Mouse (Mus musculus) ES-E14 (cell line): ENCODE measurements around the gene Zbtb45.

Source experiments
- CHD2 ChIP-seq: IDR thresholded peaks from 2 replicates; pipeline ENCODE4 v1.6.1; 2014; ENCODE audit warnings: mild to moderate bottlenecking, low read depth, low read length, inconsistent platforms
- HCFC1 ChIP-seq: IDR thresholded peaks from 2 replicates; pipeline ENCODE4 v1.6.1; 2012; ENCODE audit warnings: low read length, inconsistent platforms, borderline replicate concordance; ENCODE audit not compliant: insufficient read depth
- MAFK ChIP-seq: IDR thresholded peaks from 2 replicates; pipeline ENCODE4 v1.6.1; 2014; ENCODE audit warnings: mild to moderate bottlenecking, low read depth, low read length, inconsistent platforms; ENCODE audit not compliant: insufficient read depth
- ZC3H11A ChIP-seq: IDR thresholded peaks from 2 replicates; pipeline ENCODE4 v1.6.1; 2012; ENCODE audit warnings: low read depth, mild to moderate bottlenecking, inconsistent platforms, low read length, borderline replicate concordance
- ZNF384 ChIP-seq: IDR thresholded peaks from 2 replicates; pipeline ENCODE4 v1.6.1; 2012; ENCODE audit warnings: low read depth, low read length, inconsistent platforms

DNA sequence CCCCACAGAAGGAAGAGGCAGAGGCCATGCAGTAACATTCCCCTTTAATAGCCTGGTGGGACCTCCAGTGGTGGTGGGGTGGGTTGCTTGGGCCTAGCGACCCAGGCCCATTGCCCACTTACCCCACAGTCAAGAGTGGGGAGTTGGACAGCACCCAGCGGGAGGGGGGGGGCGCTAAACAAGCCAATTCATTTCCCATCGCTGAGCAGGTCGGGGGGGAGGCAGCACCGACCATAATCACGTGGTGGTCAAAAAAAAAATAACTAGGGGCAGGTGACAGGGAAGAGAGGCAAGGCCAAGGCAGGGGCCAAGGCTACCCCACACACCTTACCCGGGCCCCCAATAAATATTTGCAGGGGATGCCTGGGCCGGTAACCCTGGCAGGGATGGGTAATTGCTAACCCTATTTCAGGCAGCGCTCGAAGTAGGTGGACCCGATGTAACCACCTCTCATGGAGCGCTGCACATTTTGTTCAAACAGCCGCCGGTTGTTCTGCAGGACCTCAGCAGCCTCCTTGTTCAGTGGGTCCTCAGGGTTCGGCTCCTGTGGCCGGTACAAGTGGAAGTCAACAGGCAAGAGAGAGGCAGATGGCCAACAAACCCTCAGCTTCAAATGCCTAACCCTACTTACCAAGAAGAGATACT lies 25.5 kb upstream of the Zbtb45 start:
- TF ChIP-seq CHD2 (no peak), ZC3H11A (no peak), HCFC1 (no peak), MAFK (no peak), ZNF384 (no peak)
